Mouse (Mus musculus) stomach, postnatal 0 days (tissue): ENCODE results near the gene Scimp.
A peak's percentile ranks its signal among the peaks of the same experiment; 100 is the strongest.

Source experiments
- CTCF ChIP-seq: IDR thresholded peaks from 2 replicates; pipeline ENCODE4 v1.5.1; 2016; ENCODE audit warnings: antibody characterized with exemption, low read depth, mild to moderate bottlenecking, moderate library complexity
- EP300 ChIP-seq: optimal IDR thresholded peaks from 2 replicates; pipeline ENCODE3; 2016; ENCODE audit warnings: antibody characterized with exemption

DNA sequence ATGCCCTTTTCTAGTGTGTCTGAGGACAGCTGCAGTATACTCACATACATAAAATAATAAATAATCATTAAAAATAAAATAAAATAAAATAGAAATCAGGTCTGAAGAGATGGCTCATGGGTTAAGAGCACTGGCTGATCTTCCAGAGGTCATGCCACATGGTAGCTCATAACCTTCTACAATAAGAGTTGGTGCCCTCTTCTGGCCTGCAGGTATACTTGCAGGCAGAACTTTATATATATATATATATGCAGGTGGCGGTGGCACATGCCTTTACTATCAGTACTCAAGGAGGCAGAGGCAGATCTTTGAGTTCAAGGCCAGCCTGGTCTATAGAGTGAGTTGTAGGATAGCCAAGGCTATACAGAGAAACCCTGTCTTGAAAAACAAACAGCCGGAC lies 13.8 kb upstream of the Scimp start:
- TF ChIP-seq CTCF, result peak; percentile 33; the same call in 1 of the 2 replicates
- no peak for TF ChIP-seq EP300
